Mouse (Mus musculus): ENCODE results near the gene Iqcf6. TPM values are rescaled to one million over a fixed set of nuclear protein-coding genes. Genes with fewer than 3 reads are reported as not detected.
"Not testable (repeated sequence)": the region's sequence is repeated elsewhere in the genome, so short reads cannot be mapped to it uniquely, and the experiment has no call there.

Iqcf6 gene
- total RNA-seq (2015; ENCODE audit: low replicate concordance), result not detected in 2 replicates
- not detected in 2 replicates for total RNA-seq (2017; ENCODE audit: low replicate concordance)

GRCm38 (mm10) chr9:106626282-106626681 lies at the start of gene Iqcf6:
TSS of gene Iqcf6 (plus strand) at chr9:106626582.
- no peak for ATAC-seq (replicated peaks; ENCODE audit: low FRiP score, poor library complexity, severe bottlenecking)

GRCm38 (mm10) chr9:106580016-106580415 lies 46.4 kb upstream of the Iqcf6 start:
- ATAC-seq (replicated peaks; ENCODE audit: low FRiP score, poor library complexity, severe bottlenecking), result no peak

- no peak for ATAC-seq (replicated peaks; ENCODE audit: low FRiP score, poor library complexity, severe bottlenecking)
These were observed 43.8 kb upstream of the Iqcf6 start for GRCm38 (mm10) chr9:106582552-106582951.

GRCm38 (mm10) chr9:106592158-106592557 lies 34.2 kb upstream of the Iqcf6 start:
- no peak for ATAC-seq (replicated peaks; ENCODE audit: low FRiP score, poor library complexity, severe bottlenecking)

GRCm38 (mm10) chr9:106595402-106595801 lies 31.0 kb upstream of the Iqcf6 start:
- ATAC-seq (replicated peaks; ENCODE audit: low FRiP score, poor library complexity, severe bottlenecking), result not testable (repeated sequence)

GRCm38 (mm10) chr9:106595836-106596235 lies 30.5 kb upstream of the Iqcf6 start:
- ATAC-seq (replicated peaks; ENCODE audit: low FRiP score, poor library complexity, severe bottlenecking), result no peak

- no peak for ATAC-seq (replicated peaks; ENCODE audit: low FRiP score, poor library complexity, severe bottlenecking)
These were observed 27.9 kb upstream of the Iqcf6 start for GRCm38 (mm10) chr9:106598466-106598865.

GRCm38 (mm10) chr9:106600546-106600945 lies 25.8 kb upstream of the Iqcf6 start:
- ATAC-seq (replicated peaks; ENCODE audit: low FRiP score, poor library complexity, severe bottlenecking), result no peak

- ATAC-seq (replicated peaks; ENCODE audit: low FRiP score, poor library complexity, severe bottlenecking), result no peak
These were observed 15.7 kb upstream of the Iqcf6 start for GRCm38 (mm10) chr9:106610727-106611126.

- ATAC-seq (replicated peaks; ENCODE audit: low FRiP score, poor library complexity, severe bottlenecking), result no peak
These were observed 12.4 kb upstream of the Iqcf6 start for GRCm38 (mm10) chr9:106613951-106614350.

GRCm38 (mm10) chr9:106614616-106615015 lies 11.8 kb upstream of the Iqcf6 start:
- no peak for ATAC-seq (replicated peaks; ENCODE audit: low FRiP score, poor library complexity, severe bottlenecking)

- ATAC-seq (replicated peaks; ENCODE audit: low FRiP score, poor library complexity, severe bottlenecking), result no peak
These were observed 10.1 kb upstream of the Iqcf6 start for GRCm38 (mm10) chr9:106616306-106616705.

- no peak for ATAC-seq (replicated peaks; ENCODE audit: low FRiP score, poor library complexity, severe bottlenecking)
These were observed 8.9 kb upstream of the Iqcf6 start for GRCm38 (mm10) chr9:106617496-106617895.

- not testable (repeated sequence) for ATAC-seq (replicated peaks; ENCODE audit: low FRiP score, poor library complexity, severe bottlenecking)
These were observed 1.4 kb downstream of the Iqcf6 start for GRCm38 (mm10) chr9:106627796-106628195.

- no peak for ATAC-seq (replicated peaks; ENCODE audit: low FRiP score, poor library complexity, severe bottlenecking)
These were observed 5.8 kb downstream of the Iqcf6 start for GRCm38 (mm10) chr9:106632185-106632584.

- ATAC-seq (replicated peaks; ENCODE audit: low FRiP score, poor library complexity, severe bottlenecking), result no peak
These were observed 11.8 kb downstream of the Iqcf6 start for GRCm38 (mm10) chr9:106638154-106638553.

GRCm38 (mm10) chr9:106641346-106641745 lies 15.0 kb downstream of the Iqcf6 start:
- no peak for ATAC-seq (replicated peaks; ENCODE audit: low FRiP score, poor library complexity, severe bottlenecking)

- ATAC-seq (replicated peaks; ENCODE audit: low FRiP score, poor library complexity, severe bottlenecking), result no peak
These were observed 16.7 kb downstream of the Iqcf6 start for GRCm38 (mm10) chr9:106643128-106643527.

GRCm38 (mm10) chr9:106643787-106644186 lies 17.4 kb downstream of the Iqcf6 start:
- ATAC-seq (replicated peaks; ENCODE audit: low FRiP score, poor library complexity, severe bottlenecking), result no peak

GRCm38 (mm10) chr9:106645684-106646271 lies 19.4 kb downstream of the Iqcf6 start:
- ATAC-seq (replicated peaks; ENCODE audit: low FRiP score, poor library complexity, severe bottlenecking), result no peak

GRCm38 (mm10) chr9:106647226-106647625 lies 20.8 kb downstream of the Iqcf6 start:
- ATAC-seq (replicated peaks; ENCODE audit: low FRiP score, poor library complexity, severe bottlenecking), result no peak

GRCm38 (mm10) chr9:106652720-106653119 lies 26.3 kb downstream of the Iqcf6 start:
- no peak for ATAC-seq (replicated peaks; ENCODE audit: low FRiP score, poor library complexity, severe bottlenecking)
